Mouse (Mus musculus): ENCODE measurements around the gene St14. TPM values are rescaled to one million over a fixed set of nuclear protein-coding genes. Genes with fewer than 3 reads are reported as not detected.
"Not testable (repeated sequence)": the region's sequence is repeated elsewhere in the genome, so short reads cannot be mapped to it uniquely, and the experiment has no call there.

Gene St14
- polyA plus RNA-seq, 1 experiment from 2014 or later, result 4.9 TPM

- Histone ChIP-seq H3K9me3 (no peaks in the 10 kb centered on the region), H3K4me3 (no peak overlapping the region), H3K27me3 (ENCODE audit: insufficient read depth, poor library complexity, severe bottlenecking) (no peaks in the 10 kb centered on the region), H3K4me1 (replicated peaks) (no peaks in the 10 kb centered on the region), H3K27ac (no peak overlapping the region), H3K36me3 (peaks cover 52% of the 10 kb centered on the region)
- no peak for DNase-seq (ENCODE audit: low spot score)
- 86% methylated on average over 2 of the region's 2 CpGs for WGBS
Measured at GRCm38 (mm10) chr9:31058723-31059122, 72.9 kb downstream of the St14 start.

DNA sequence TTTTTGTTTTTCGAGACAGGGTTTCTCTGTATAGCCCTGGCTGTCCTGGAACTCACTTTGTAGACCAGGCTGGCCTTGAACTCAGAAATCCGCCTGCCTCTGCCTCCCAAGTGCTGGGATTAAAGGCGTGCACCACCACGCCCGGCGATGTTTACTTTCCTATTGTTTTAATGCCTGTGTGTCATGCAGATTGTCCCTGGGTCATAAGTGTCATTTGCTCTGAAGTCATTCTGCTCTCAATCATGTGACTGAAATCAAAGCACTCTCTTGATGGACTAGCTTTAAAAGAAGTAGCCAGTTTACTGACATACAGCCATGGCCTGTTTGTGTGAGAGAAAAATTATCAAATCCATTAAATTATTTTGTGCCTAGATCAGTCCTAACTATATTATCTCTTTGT, 80.1 kb downstream of the St14 start:
- H3K4me3 ChIP-seq; H3K27ac ChIP-seq; DNase-seq (ENCODE audit: low spot score); H3K4me1 ChIP-seq (replicated peaks); H3K27me3 ChIP-seq (ENCODE audit: insufficient read depth, poor library complexity, severe bottlenecking); H3K9me3 ChIP-seq: not testable (repeated sequence)
- 95% methylated on average over 6 of the region's 6 CpGs for WGBS
- peaks cover 21% of the 10 kb centered on the region for H3K36me3 ChIP-seq

DNA sequence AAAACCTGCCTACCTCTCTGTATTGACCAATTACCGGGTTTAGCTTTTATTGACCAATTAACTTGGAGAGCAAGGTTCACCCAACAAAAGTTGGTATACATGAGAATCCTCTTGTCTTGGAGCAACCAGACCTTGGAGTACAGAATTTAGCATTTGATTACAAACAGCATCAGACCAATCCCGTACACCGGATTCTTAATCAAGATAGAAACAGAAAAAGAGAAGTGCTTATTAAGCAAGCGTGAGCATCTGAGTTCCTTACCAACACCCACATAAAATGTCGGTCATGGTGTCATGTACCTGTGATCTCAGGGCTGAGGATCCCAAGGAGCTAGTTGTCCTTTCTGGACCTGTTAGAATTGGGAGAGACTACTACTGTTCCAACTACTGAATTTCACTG, 81.4 kb downstream of the St14 start:
- peaks cover 19% of the 10 kb centered on the region for H3K36me3 ChIP-seq
- H3K27ac ChIP-seq, result no peak overlapping the region
- no peaks in the 10 kb centered on the region for H3K4me1 ChIP-seq (replicated peaks)
- no peaks in the 10 kb centered on the region for H3K9me3 ChIP-seq
- WGBS, result 97% methylated on average over 5 of the region's 5 CpGs
- no peaks in the 10 kb centered on the region for H3K27me3 ChIP-seq (ENCODE audit: insufficient read depth, poor library complexity, severe bottlenecking)
- no peak for DNase-seq (ENCODE audit: low spot score)
- H3K4me3 ChIP-seq, result no peak overlapping the region

Other genes starting within 250 kb of the St14 start
- gene Adamts15, start 209.4 kb downstream of the St14 start, polyA plus RNA-seq (2016; fragmentation: Nextera tagmentation; extraction: Ambion mirVana), result 5.4 and 6.6 TPM in 2 replicates
- 2.6 TPM in 2 replicates for gene Adamts8, start 189.3 kb downstream of the St14 start, polyA plus RNA-seq (2016; fragmentation: Nextera tagmentation; extraction: Ambion mirVana)
- gene Zbtb44, start 101.2 kb downstream of the St14 start, polyA plus RNA-seq (2016; fragmentation: Nextera tagmentation; extraction: Ambion mirVana), result 4.0 and 4.3 TPM in 2 replicates
- 220 and 243 TPM in 2 replicates for gene Aplp2, start 80.0 kb upstream of the St14 start, polyA plus RNA-seq (2016; fragmentation: Nextera tagmentation; extraction: Ambion mirVana)
- gene Prdm10, start 148.7 kb upstream of the St14 start, polyA plus RNA-seq (2016; fragmentation: Nextera tagmentation; extraction: Ambion mirVana), result 7.9 and 8.9 TPM in 2 replicates